Mouse (Mus musculus) embryonic facial prominence, embryonic 11.5 days (tissue): Measurements from ENCODE around the gene Cabin1. TPM values are rescaled to one million over a fixed set of nuclear protein-coding genes. Genes with fewer than 3 reads are reported as not detected.

Experiments
- ATAC-seq: fragments of 200-750 bp; cut with Nextera tagmentation; replicated peaks from 2 replicates; pipeline ENCODE4 v1.8.0; 2017; ENCODE audit warnings: low read depth; ENCODE audit not compliant: insufficient number of reproducible peaks, low FRiP score, low TSS enrichment
- DNase-seq: peaks from one replicate; pipeline ENCODE4 v3.0.0-alpha.2; 2015; ENCODE audit warnings: low spot score
- H3K27ac ChIP-seq: fragments of 300-500 bp; sonication (generic); replicated peaks from 2 replicates; pipeline ENCODE4 v1.5.1; 2014; ENCODE audit warnings: mild to moderate bottlenecking, low read depth, low read length, control low read depth
- H3K27me3 ChIP-seq: fragments of 300-500 bp; sonication (generic); 2 replicates; pipeline ENCODE4 v1.6.1; 2014; ENCODE audit warnings: mild to moderate bottlenecking, low read length, moderate library complexity, mixed read lengths; ENCODE audit not compliant: control insufficient read depth, insufficient read depth
- H3K36me3 ChIP-seq: fragments of 300-500 bp; sonication (generic); replicated peaks from 2 replicates; pipeline ENCODE4 v1.6.1; 2014; ENCODE audit warnings: low read depth, mild to moderate bottlenecking, low read length, moderate library complexity, mixed read lengths; ENCODE audit not compliant: control insufficient read depth, insufficient read depth
- H3K4me1 ChIP-seq: fragments of 300-500 bp; sonication (generic); 2 replicates; pipeline ENCODE4 v1.6.1; 2014; ENCODE audit warnings: low read length, mixed read lengths; ENCODE audit not compliant: control insufficient read depth, insufficient read depth
- H3K4me2 ChIP-seq: fragments of 300-500 bp; sonication (generic); 2 replicates; pipeline ENCODE4 v1.6.1; 2014; ENCODE audit warnings: low read depth, mild to moderate bottlenecking, control low read depth, low read length, moderate library complexity
- H3K4me3 ChIP-seq: fragments of 300-500 bp; sonication (generic); 2 replicates; pipeline ENCODE4 v1.5.1; 2014; ENCODE audit warnings: low read depth, low read length, control low read depth
- H3K9ac ChIP-seq: fragments of 300-500 bp; sonication (generic); replicated peaks from 2 replicates; pipeline ENCODE4 v1.6.1; 2014; ENCODE audit warnings: mild to moderate bottlenecking, control low read depth, low read length
- H3K9me3 ChIP-seq: fragments of 300-500 bp; sonication (generic); replicated peaks from 2 replicates; pipeline ENCODE4 v1.6.1; 2016; ENCODE audit warnings: mild to moderate bottlenecking, low read length, inconsistent platforms, mixed read lengths; ENCODE audit not compliant: control insufficient read depth
- WGBS: fragments of 180-500 bp; shearing (Covaris S2); extraction: QIAGEN DNeasy Blood & Tissue Kit; methylation state at CpG from one replicate; pipeline ENCODE4 v1.1.7; 2014; 5-methylcytosine and 5-hydroxymethylcytosine counted together
- polyA plus RNA-seq: library from polyadenylated mRNA; unstranded; fragments of >200 nt; fragmentation: Nextera tagmentation; extraction: Ambion mirVana; gene quantifications from 2 replicates; pipeline ENCODE4 v1.2.1, GENCODE M21; 2014

Cabin1 gene
- polyA plus RNA-seq, 1 experiment from 2014 or later = 21.7 TPM

GRCm38 (mm10) chr10:75645616-75646015 is 118.5 kb downstream of the Cabin1 start:
- Histone ChIP-seq H3K4me3 (no peak overlapping the region), H3K4me1 (no peaks in the 10 kb centered on the region), H3K27ac (no peak overlapping the region), H3K4me2 (no peak overlapping the region), H3K9me3 (no peaks in the 10 kb centered on the region), H3K9ac (no peak overlapping the region), H3K36me3 (no peaks in the 10 kb centered on the region), H3K27me3 (no peaks in the 10 kb centered on the region)
- ATAC-seq (no peak), DNase-seq (no peak)
- WGBS = 95% methylated on average over 8 of the region's 8 CpGs

GRCm38 (mm10) chr10:75643741-75644343 is 120.3 kb downstream of the Cabin1 start, which contains the start of gene Susd2:
Susd2 (minus strand) TSS chr10:75644008.
- no peak within 1 kb of the TSS for H3K27ac ChIP-seq
- no peaks in the 10 kb centered on the region for H3K4me1 ChIP-seq
- DNase-seq (peak; percentile 68), ATAC-seq (peak; percentile 37)
- H3K4me2 ChIP-seq = peak within 1 kb of the TSS; percentile 20
- H3K27me3 ChIP-seq = no peaks in the 10 kb centered on the region
- H3K4me3 ChIP-seq = no peak within 1 kb of the TSS
- H3K36me3 ChIP-seq = no peaks in the 10 kb centered on the region
- no peak within 1 kb of the TSS; the same call in 1 of the 2 replicates for H3K9ac ChIP-seq
- WGBS = 3% methylated on average over 11 of the region's 11 CpGs
- no peaks in the 10 kb centered on the region for H3K9me3 ChIP-seq

GRCm38 (mm10) chr10:75642891-75643290 is 121.2 kb downstream of the Cabin1 start:
- no peak overlapping the region for H3K27ac ChIP-seq
- no peaks in the 10 kb centered on the region for H3K27me3 ChIP-seq
- DNase-seq = no peak
- H3K4me2 ChIP-seq = no peak overlapping the region
- WGBS = 96% methylated on average over 2 of the region's 2 CpGs
- H3K9ac ChIP-seq = no peak overlapping the region
- no peaks in the 10 kb centered on the region for H3K36me3 ChIP-seq
- no peaks in the 10 kb centered on the region for H3K4me1 ChIP-seq
- no peak for ATAC-seq
- no peaks in the 10 kb centered on the region for H3K9me3 ChIP-seq
- no peak overlapping the region for H3K4me3 ChIP-seq

GRCm38 (mm10) chr10:75642436-75642835 is 121.7 kb downstream of the Cabin1 start:
- H3K9me3 ChIP-seq = no peaks in the 10 kb centered on the region
- H3K9ac ChIP-seq = no peak overlapping the region

GRCm38 (mm10) chr10:75641721-75642222 is 122.4 kb downstream of the Cabin1 start:
- no peaks in the 10 kb centered on the region for H3K27me3 ChIP-seq
- H3K9me3 ChIP-seq = no peaks in the 10 kb centered on the region
- no peak overlapping the region for H3K27ac ChIP-seq
- H3K4me3 ChIP-seq = no peak overlapping the region
- 87% methylated on average over 7 of the region's 7 CpGs for WGBS
- no peaks in the 10 kb centered on the region for H3K36me3 ChIP-seq
- no peak overlapping the region for H3K9ac ChIP-seq
- no peak for DNase-seq
- no peak for ATAC-seq
- no peak overlapping the region for H3K4me2 ChIP-seq
- H3K4me1 ChIP-seq = no peaks in the 10 kb centered on the region

More at GRCm38 (mm10) chr10:75642436-75642835, 121.7 kb downstream of the Cabin1 start:
- Histone ChIP-seq H3K27ac (no peak overlapping the region), H3K4me2 (no peak overlapping the region), H3K4me3 (no peak overlapping the region), H3K27me3 (no peaks in the 10 kb centered on the region), H3K4me1 (no peaks in the 10 kb centered on the region), H3K36me3 (no peaks in the 10 kb centered on the region)
- DNase-seq (no peak), ATAC-seq (no peak)
- 77% methylated on average over 9 of the region's 9 CpGs for WGBS

GRCm38 (mm10) chr10:75637711-75638110 is 126.4 kb downstream of the Cabin1 start:
- H3K4me2 ChIP-seq = no peak overlapping the region
- no peaks in the 10 kb centered on the region for H3K9me3 ChIP-seq
- no peaks in the 10 kb centered on the region for H3K36me3 ChIP-seq
- no peak overlapping the region for H3K27ac ChIP-seq
- DNase-seq (no peak), ATAC-seq (no peak)
- no peak overlapping the region for H3K4me3 ChIP-seq
- no peaks in the 10 kb centered on the region for H3K4me1 ChIP-seq
- 91% methylated on average over 11 of the region's 11 CpGs for WGBS
- H3K27me3 ChIP-seq = no peaks in the 10 kb centered on the region
- no peak overlapping the region for H3K9ac ChIP-seq

GRCm38 (mm10) chr10:75636084-75636786 is 127.9 kb downstream of the Cabin1 start:
- Histone ChIP-seq H3K9me3 (no peaks in the 10 kb centered on the region), H3K27ac (no peak overlapping the region), H3K9ac (no peak overlapping the region), H3K36me3 (no peaks in the 10 kb centered on the region), H3K4me2 (no peak overlapping the region), H3K4me1 (no peaks in the 10 kb centered on the region), H3K4me3 (no peak overlapping the region), H3K27me3 (no peaks in the 10 kb centered on the region)
- 79% methylated on average over 11 of the region's 12 CpGs for WGBS
- no peak for DNase-seq
- ATAC-seq = no peak

- ATAC-seq (no peak), DNase-seq (peak; percentile 84)
- WGBS = 6% methylated on average over 9 of the region's 9 CpGs
- H3K4me3 ChIP-seq = no peak overlapping the region
- no peaks in the 10 kb centered on the region for H3K36me3 ChIP-seq
- no peak overlapping the region for H3K27ac ChIP-seq
- H3K27me3 ChIP-seq = no peaks in the 10 kb centered on the region
- H3K9me3 ChIP-seq = no peaks in the 10 kb centered on the region
- no peak overlapping the region for H3K9ac ChIP-seq
- no peaks in the 10 kb centered on the region for H3K4me1 ChIP-seq
- H3K4me2 ChIP-seq = no peak overlapping the region
These were observed 128.5 kb downstream of the Cabin1 start for GRCm38 (mm10) chr10:75635693-75636055.
